11 mouse cellular contexts compared by ENCODE assay signal in the genomic region with DNA sequence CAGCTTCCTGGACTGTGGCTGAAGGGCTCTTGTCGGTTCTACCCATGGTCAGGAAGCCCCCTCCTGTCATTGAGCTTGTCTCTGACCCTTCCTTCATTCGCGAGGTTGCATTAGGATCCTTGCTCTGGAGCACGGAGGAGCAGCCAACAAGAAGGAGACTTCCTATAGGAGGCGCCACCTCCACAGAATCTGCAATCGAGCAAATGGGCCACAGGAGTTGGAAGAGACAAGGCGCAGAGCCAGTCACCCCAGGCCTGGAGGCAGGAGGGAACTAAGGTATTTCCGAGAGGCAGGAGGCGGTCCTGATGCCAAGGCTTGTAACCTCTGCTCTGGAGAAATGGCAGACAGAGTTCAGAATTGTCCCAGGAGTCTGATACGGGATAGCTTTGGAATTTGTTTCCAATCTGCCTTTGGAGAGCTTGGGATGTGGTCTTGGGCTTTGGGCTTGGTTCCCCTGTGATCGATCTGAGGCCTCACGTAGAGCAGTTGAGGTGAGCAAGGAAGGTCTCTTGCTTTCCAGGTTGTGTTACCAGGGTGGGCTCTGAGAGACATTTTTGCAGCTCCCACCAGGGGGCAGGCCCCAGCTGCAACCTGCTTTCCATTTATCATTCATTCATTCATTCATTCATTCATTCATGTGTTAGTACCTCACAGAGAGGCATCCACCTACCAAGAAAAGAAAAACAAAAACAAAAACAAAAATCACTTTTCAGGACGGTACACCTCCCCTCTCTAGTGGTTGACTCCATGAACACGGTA. TPM values are rescaled to one million over a fixed set of nuclear protein-coding genes. Genes with fewer than 3 reads are reported as not detected.
DNase-seq lines count a peak whose midpoint lies in the region; ATAC-seq and TF ChIP-seq lines count a peak whose summit lies in the region.
"Had no signal": no experiment of that assay in that cellular context is flagged by ENCODE, and none has a peak within 500 bp of the region (broad histone marks: within the 10 kb centered on the region; RNA-seq: fewer than 3 reads in every experiment).

No protein-coding gene starts in this region.

- H3K4me3 ChIP-seq in intestine, postnatal 0 days (ENCODE audit: low read depth, low read length): no peak overlapping the region
- H3K4me3 ChIP-seq in intestine, embryonic 15.5 days (replicated peaks): no peak overlapping the region
- no peak overlapping the region for H3K4me3 ChIP-seq in MEL (ENCODE audit: control insufficient read depth in 1 of 2, insufficient read depth in 1 of 2, low read depth in 2 of 2, low read length in 2 of 2)
- H3K4me3 ChIP-seq: liver, embryonic 13.5 days had no signal

- no peak overlapping the region for H3K9ac ChIP-seq in intestine, postnatal 0 days (ENCODE audit: low read depth, low read length)
- H3K9ac ChIP-seq in intestine, embryonic 15.5 days: no peak overlapping the region
- H3K9ac ChIP-seq in MEL (ENCODE audit: control insufficient read depth, low read depth, low read length, poor library complexity, severe bottlenecking): no peak overlapping the region
- H3K9ac ChIP-seq: heart, embryonic 15.5 days; liver, embryonic 13.5 days had no signal

- no peak for TF ChIP-seq EP300 in MEL (IDR thresholded peaks at IDR 0.05; ENCODE audit: low read depth in 1 of 2, low read length in 2 of 2)

- no peaks in the 10 kb centered on the region for H3K36me3 ChIP-seq in intestine, postnatal 0 days (ENCODE audit: control insufficient read depth, insufficient read depth)
- H3K36me3 ChIP-seq in intestine, embryonic 15.5 days: no peaks in the 10 kb centered on the region
- H3K36me3 ChIP-seq in MEL (ENCODE audit: control insufficient read depth in 1 of 2, insufficient read depth in 2 of 2, low read length in 2 of 2): no peaks in the 10 kb centered on the region
- H3K36me3 ChIP-seq: heart, embryonic 15.5 days; liver, embryonic 13.5 days had no signal

- 54% methylated on average over 14 of the region's 14 CpGs for WGBS in intestine, postnatal 0 days
- 54% methylated on average over 14 of the region's 14 CpGs for WGBS in intestine, embryonic 15.5 days

- peak; percentile 59 for TF ChIP-seq CTCF in intestine, postnatal 0 days (IDR thresholded peaks at IDR 0.05; ENCODE audit: low read depth)
- peak; percentile 12 to 62 (median 46); a peak in 4 of 6 replicates for TF ChIP-seq CTCF in MEL (IDR thresholded peaks at IDR 0.05 in 2 of 3, conservative IDR thresholded peaks at IDR 0.05 in 1 of 3; ENCODE audit: control insufficient read depth in 1 of 3, insufficient read depth in 1 of 3, low read depth in 2 of 3, low read length in 3 of 3, poor library complexity in 1 of 3, severe bottlenecking in 1 of 3)

- peaks cover 53% of the 10 kb centered on the region for H3K27me3 ChIP-seq in intestine, postnatal 0 days (replicated peaks; ENCODE audit: control insufficient read depth, insufficient read depth, low read length)
- H3K27me3 ChIP-seq in intestine, embryonic 15.5 days (replicated peaks): peaks cover 55% of the 10 kb centered on the region
- H3K27me3 ChIP-seq in MEL (ENCODE audit: control insufficient read depth in 1 of 2, insufficient read depth in 2 of 2, low read length in 2 of 2): peaks cover 2% of the 10 kb centered on the region in 2 experiments; a peak in 1 of 4 replicates

- no peaks in the 10 kb centered on the region for H3K79me2 ChIP-seq in MEL (ENCODE audit: control insufficient read depth, insufficient read depth, low read length, poor library complexity)

- H3K9me3 ChIP-seq in intestine, postnatal 0 days (ENCODE audit: control insufficient read depth): no peaks in the 10 kb centered on the region
- no peaks in the 10 kb centered on the region for H3K9me3 ChIP-seq in intestine, embryonic 15.5 days
- H3K9me3 ChIP-seq in MEL (replicated peaks; ENCODE audit: insufficient read depth, low read length): no peaks in the 10 kb centered on the region
- H3K9me3 ChIP-seq: heart, embryonic 15.5 days; liver, embryonic 13.5 days had no signal

- TF ChIP-seq POLR2A in MEL (IDR thresholded peaks at IDR 0.05; ENCODE audit: control insufficient read depth in 1 of 2, insufficient read depth in 1 of 2, low read depth in 1 of 2, low read length in 2 of 2, poor library complexity in 1 of 2): no peak

- ATAC-seq in intestine, postnatal 0 days: no peak
- no peak for ATAC-seq in intestine, embryonic 15.5 days
- ATAC-seq in granulocyte monocyte progenitor cell, adult 5-6 weeks (replicated peaks; ENCODE audit: poor library complexity, severe bottlenecking): peak; percentile 26; the same call in 1 of the 2 replicates
- no peak for ATAC-seq in activated CD4-positive, CD25-positive, alpha-beta regulatory T cell, adult 4 months

- H3K4me1 ChIP-seq in intestine, postnatal 0 days (replicated peaks; ENCODE audit: control insufficient read depth, insufficient read depth, low read length): no peaks in the 10 kb centered on the region
- H3K4me1 ChIP-seq in intestine, embryonic 15.5 days (replicated peaks): peaks cover 7% of the 10 kb centered on the region
- H3K4me1 ChIP-seq in MEL (ENCODE audit: control insufficient read depth in 1 of 2, insufficient read depth in 2 of 2, low read length in 2 of 2): no peaks in the 10 kb centered on the region

- DNase-seq in 416B (ENCODE audit: low read depth) (peak; percentile 39), MEL (ENCODE audit: low read depth, low spot score) (peak; percentile 43)
- DNase-seq in frontal cortex, postnatal 25 days (ENCODE audit: low spot score in 2 of 2): no peak
- DNase-seq in layer of hippocampus, adult 9-10 months (ENCODE audit: low spot score): no peak
- DNase-seq: liver, embryonic 13.5 days; right cerebral cortex, postnatal 14 days had no signal

- H3K4me2 ChIP-seq in intestine, postnatal 0 days (replicated peaks; ENCODE audit: low read depth): no peak overlapping the region
- no peak overlapping the region for H3K4me2 ChIP-seq in intestine, embryonic 15.5 days (replicated peaks)
- H3K4me2 ChIP-seq: heart, embryonic 15.5 days; liver, embryonic 13.5 days had no signal

- no peak overlapping the region for H3K27ac ChIP-seq in intestine, postnatal 0 days (ENCODE audit: low read depth, low read length)
- no peak overlapping the region for H3K27ac ChIP-seq in intestine, embryonic 15.5 days
- H3K27ac ChIP-seq in MEL (ENCODE audit: control insufficient read depth, low read depth, low read length): no peak overlapping the region
- H3K27ac ChIP-seq: heart, embryonic 15.5 days; liver, embryonic 13.5 days had no signal

- TF ChIP-seq RAD21 in MEL (IDR thresholded peaks at IDR 0.05; ENCODE audit: low read depth, low read length): peak; percentile 53

TF ChIP-seq in MEL, 35 proteins besides CTCF, POLR2A, EP300 and RAD21:
- no peak for TF ChIP-seq ZKSCAN1 (IDR thresholded peaks at IDR 0.05; ENCODE audit: low read depth, low read length)
- TF ChIP-seq NELFE (IDR thresholded peaks at IDR 0.05; ENCODE audit: low read depth, low read length): no peak
- no peak for TF ChIP-seq TBP (IDR thresholded peaks at IDR 0.05; ENCODE audit: low read depth, low read length)
- peak; percentile 46 for TF ChIP-seq ZC3H11A (IDR thresholded peaks at IDR 0.05; ENCODE audit: low read depth, low read length)
- TF ChIP-seq MYB (IDR thresholded peaks at IDR 0.05; ENCODE audit: low read depth, low read length): no peak
- TF ChIP-seq POLR2AphosphoS2 (IDR thresholded peaks at IDR 0.05; ENCODE audit: low read length): no peak
- TF ChIP-seq SMC3 (IDR thresholded peaks at IDR 0.05; ENCODE audit: low read depth, low read length): peak; percentile 56
- no peak for TF ChIP-seq E2F4 (IDR thresholded peaks at IDR 0.05; ENCODE audit: borderline replicate concordance, low read depth, low read length)
- TF ChIP-seq ZNF384 (IDR thresholded peaks at IDR 0.05; ENCODE audit: low read depth, low read length): no peak
- TF ChIP-seq UBTF (IDR thresholded peaks at IDR 0.05; ENCODE audit: borderline replicate concordance, insufficient read depth, low read depth, low read length): no peak

RNA-seq across cellular contexts. Expression of gene Rab11fip4, which starts 1.5 kb away (rescaled TPM):
- 1.5 and 1.7 TPM in 2 replicates for polyA plus RNA-seq in intestine, postnatal 0 days (2015; fragmentation: Nextera tagmentation; extraction: Ambion mirVana)
- 1.7 and 1.8 TPM in 2 replicates for polyA plus RNA-seq in intestine, embryonic 15.5 days (2015; fragmentation: Nextera tagmentation; extraction: Ambion mirVana)
- total RNA-seq in MEL (2012; rRNA removed): under 0.01 TPM in 1 of 2 replicates, not detected in the other
- polyA plus RNA-seq in MEL (2012; ENCODE audit: insufficient read depth in 1 of 2, insufficient read length in 2 of 2, low read depth in 1 of 2, low replicate concordance in 2 of 2, missing spikeins in 1 of 2): under 1 TPM in 1 of 2 experiments, not detected in 1; 0.03 TPM
- 1.9 and 2.6 TPM in 2 replicates for total RNA-seq in granulocyte monocyte progenitor cell, adult 5-6 weeks (2014; fragmentation: Nextera tagmentation)
- total RNA-seq in granulocyte monocyte progenitor cell, adult 5-6 weeks (2017): 1.9 and 4.7 TPM in 2 replicates
- 10 to 100 TPM; 11.0 to 11.5 TPM for polyA plus RNA-seq in activated CD4-positive, CD25-positive, alpha-beta regulatory T cell, adult 4 months (2017; shearing (Covaris generic))

RNA-seq across cellular contexts. Expression of gene Evi2a, which starts 59.1 kb away (rescaled TPM):
- 2.2 and 3.3 TPM in 2 replicates for polyA plus RNA-seq in intestine, postnatal 0 days (2015; fragmentation: Nextera tagmentation; extraction: Ambion mirVana)
- polyA plus RNA-seq in intestine, embryonic 15.5 days (2015; fragmentation: Nextera tagmentation; extraction: Ambion mirVana): 3.2 and 3.7 TPM in 2 replicates
- 0.13 and 0.19 TPM in 2 replicates for total RNA-seq in MEL (2012; rRNA removed)
- under 1 TPM in 1 of 2 experiments, not detected in 1; 0.18 TPM for polyA plus RNA-seq in MEL (2012; ENCODE audit: insufficient read depth in 1 of 2, insufficient read length in 2 of 2, low read depth in 1 of 2, low replicate concordance in 2 of 2, missing spikeins in 1 of 2)
- total RNA-seq in granulocyte monocyte progenitor cell, adult 5-6 weeks (2014; fragmentation: Nextera tagmentation): 6.7 and 10.8 TPM in 2 replicates
- total RNA-seq in granulocyte monocyte progenitor cell, adult 5-6 weeks (2017): 20.1 and 26.7 TPM in 2 replicates
- polyA plus RNA-seq in activated CD4-positive, CD25-positive, alpha-beta regulatory T cell, adult 4 months (2017; shearing (Covaris generic)): 10 to 100 TPM; 71.2 to 72.0 TPM

RNA-seq across cellular contexts. Expression of gene Evi2, which starts 59.1 kb away (rescaled TPM):
- polyA plus RNA-seq in intestine, postnatal 0 days (2015; fragmentation: Nextera tagmentation; extraction: Ambion mirVana): 0.17 and 0.21 TPM in 2 replicates
- 0.40 and 0.51 TPM in 2 replicates for polyA plus RNA-seq in intestine, embryonic 15.5 days (2015; fragmentation: Nextera tagmentation; extraction: Ambion mirVana)
- 0.15 and 0.46 TPM in 2 replicates for total RNA-seq in MEL (2012; rRNA removed)
- 1 to 10 TPM in 1 of 2 experiments, not detected in 1; 1.2 TPM for polyA plus RNA-seq in MEL (2012; ENCODE audit: insufficient read depth in 1 of 2, insufficient read length in 2 of 2, low read depth in 1 of 2, low replicate concordance in 2 of 2, missing spikeins in 1 of 2)
- 20.2 and 33.1 TPM in 2 replicates for total RNA-seq in granulocyte monocyte progenitor cell, adult 5-6 weeks (2014; fragmentation: Nextera tagmentation)
- total RNA-seq in granulocyte monocyte progenitor cell, adult 5-6 weeks (2017): 4.0 and 7.4 TPM in 2 replicates
- polyA plus RNA-seq in activated CD4-positive, CD25-positive, alpha-beta regulatory T cell, adult 4 months (2017; shearing (Covaris generic)): 1 to 10 TPM; 6.2 to 8.4 TPM

Comparison
In these comparisons a context has a peak if more than half of its experiments do, and no peak if none do; other contexts are left out.
1. DNase-seq: peak in 416B (single experiment) and MEL (single experiment); none in frontal cortex, postnatal 25 days (0 of 2) and layer of hippocampus, adult 9-10 months (single experiment).
2. RNA of gene Evi2a, which starts 59.1 kb away (polyA plus RNA-seq): 71.2 to 72.0 TPM in activated CD4-positive, CD25-positive, alpha-beta regulatory T cell, adult 4 months; 3.2 to 3.7 TPM in intestine, embryonic 15.5 days, 2.2 to 3.3 TPM in intestine, postnatal 0 days and 0.18 TPM in MEL; every median in the first group is over 10 times any median in the second.